Mouse (Mus musculus): ENCODE results near the gene Tmem260. TPM values are rescaled to one million over a fixed set of nuclear protein-coding genes. Genes with fewer than 3 reads are reported as not detected.
"Not testable (repeated sequence)": the region's sequence is repeated elsewhere in the genome, so short reads cannot be mapped to it uniquely, and the experiment has no call there.

Gene Tmem260
- total RNA-seq (2022) = 1 to 10 TPM; 9.2 to 10.0 (median 9.4) TPM

- peak; percentile 92 for DNase-seq (ENCODE audit: low spot score)
Measured at GRCm38 (mm10) chr14:48445984-48446683, at the start of gene Tmem260. Tmem260 (plus strand) TSS chr14:48446124.

GRCm38 (mm10) chr14:48406086-48406485 lies 39.8 kb upstream of the Tmem260 start:
- no peak for DNase-seq (ENCODE audit: low spot score)

GRCm38 (mm10) chr14:48417064-48417463 lies 28.9 kb upstream of the Tmem260 start:
- no peak for DNase-seq (ENCODE audit: low spot score)

- no peak for DNase-seq (ENCODE audit: low spot score)
Measured at GRCm38 (mm10) chr14:48418264-48418663, 27.7 kb upstream of the Tmem260 start.

DNA sequence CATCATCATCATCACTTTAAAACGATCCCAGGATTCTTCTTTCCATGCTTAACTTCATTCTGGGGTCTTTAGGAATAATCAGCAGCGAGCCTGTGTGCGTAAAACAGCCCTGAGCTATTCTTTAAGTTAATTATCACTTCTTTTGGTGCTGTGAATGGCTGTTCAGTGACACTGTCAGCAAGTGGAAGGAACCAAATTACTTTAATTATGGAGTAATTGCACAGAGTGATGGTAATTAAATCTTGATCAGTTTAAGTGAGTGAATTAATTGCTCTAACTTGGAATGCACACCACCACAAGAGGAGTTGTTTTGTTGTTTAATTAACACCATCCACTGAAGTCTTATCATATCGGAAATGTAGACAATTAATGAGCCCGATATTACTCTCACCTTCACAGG lies 27.3 kb upstream of the Tmem260 start:
- DNase-seq (ENCODE audit: low spot score) = no peak

- DNase-seq (ENCODE audit: low spot score) = no peak
Measured at GRCm38 (mm10) chr14:48421476-48421875, 24.4 kb upstream of the Tmem260 start.

GRCm38 (mm10) chr14:48421996-48422395 lies 23.9 kb upstream of the Tmem260 start:
- peak; percentile 31 for DNase-seq (ENCODE audit: low spot score)

DNA sequence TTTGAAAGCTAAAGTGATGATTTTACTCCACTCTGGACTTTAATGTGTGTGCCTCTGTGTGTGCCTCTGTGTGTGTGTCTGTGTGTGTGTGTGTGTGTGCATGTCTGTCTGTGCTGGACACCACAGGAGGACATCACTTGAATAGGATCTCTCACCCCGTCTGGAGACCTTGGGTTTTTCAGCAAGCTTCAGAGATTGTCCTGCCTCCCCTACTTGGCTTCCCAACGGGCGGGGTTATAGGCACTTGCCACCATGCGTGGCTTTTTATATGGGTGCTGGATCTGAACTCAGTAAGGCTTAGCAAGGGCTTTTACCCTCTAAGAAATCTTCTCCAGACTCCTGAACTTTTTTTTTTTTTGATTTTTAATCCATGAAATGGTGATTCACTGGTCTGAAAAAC lies 23.5 kb upstream of the Tmem260 start:
- DNase-seq (ENCODE audit: low spot score) = no peak

DNA sequence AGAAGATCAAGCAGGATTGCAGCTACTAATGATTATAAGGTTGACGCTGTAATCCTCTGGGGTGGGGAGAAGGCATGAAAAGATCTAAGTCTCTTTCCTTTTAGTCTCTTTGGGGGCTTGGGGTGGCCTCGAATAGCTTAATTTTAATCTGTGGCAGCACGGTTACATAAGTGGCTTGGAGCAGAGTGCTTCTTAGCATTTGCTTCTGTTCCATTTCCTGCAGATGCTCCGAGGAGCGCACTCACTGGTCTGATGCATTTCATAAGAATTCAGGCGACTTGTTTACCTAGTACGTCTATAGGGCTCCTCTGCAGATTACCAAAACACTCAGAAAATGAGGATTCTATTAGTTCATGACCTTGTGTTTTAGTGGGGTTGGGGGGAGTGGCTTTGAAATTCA lies 23.0 kb upstream of the Tmem260 start:
- no peak for DNase-seq (ENCODE audit: low spot score)

- no peak for DNase-seq (ENCODE audit: low spot score)
Measured at GRCm38 (mm10) chr14:48431978-48432377, 13.9 kb upstream of the Tmem260 start.

GRCm38 (mm10) chr14:48443796-48444195 lies 2.1 kb upstream of the Tmem260 start:
- no peak for DNase-seq (ENCODE audit: low spot score)

- DNase-seq (ENCODE audit: low spot score) = no peak
Measured at GRCm38 (mm10) chr14:48451966-48452407, 6.1 kb downstream of the Tmem260 start.

GRCm38 (mm10) chr14:48453411-48453810 lies 7.5 kb downstream of the Tmem260 start:
- no peak for DNase-seq (ENCODE audit: low spot score)

- no peak for DNase-seq (ENCODE audit: low spot score)
Measured at GRCm38 (mm10) chr14:48456305-48457092, 10.6 kb downstream of the Tmem260 start.

- no peak for DNase-seq (ENCODE audit: low spot score)
Measured at GRCm38 (mm10) chr14:48457288-48457938, 11.5 kb downstream of the Tmem260 start.

- peak; percentile 52 for DNase-seq (ENCODE audit: low spot score)
Measured at GRCm38 (mm10) chr14:48458901-48459300, 13.0 kb downstream of the Tmem260 start.

GRCm38 (mm10) chr14:48468339-48468738 lies 22.4 kb downstream of the Tmem260 start:
- DNase-seq (ENCODE audit: low spot score) = no peak

GRCm38 (mm10) chr14:48470742-48471487 lies 25.0 kb downstream of the Tmem260 start:
- DNase-seq (ENCODE audit: low spot score) = no peak

DNA sequence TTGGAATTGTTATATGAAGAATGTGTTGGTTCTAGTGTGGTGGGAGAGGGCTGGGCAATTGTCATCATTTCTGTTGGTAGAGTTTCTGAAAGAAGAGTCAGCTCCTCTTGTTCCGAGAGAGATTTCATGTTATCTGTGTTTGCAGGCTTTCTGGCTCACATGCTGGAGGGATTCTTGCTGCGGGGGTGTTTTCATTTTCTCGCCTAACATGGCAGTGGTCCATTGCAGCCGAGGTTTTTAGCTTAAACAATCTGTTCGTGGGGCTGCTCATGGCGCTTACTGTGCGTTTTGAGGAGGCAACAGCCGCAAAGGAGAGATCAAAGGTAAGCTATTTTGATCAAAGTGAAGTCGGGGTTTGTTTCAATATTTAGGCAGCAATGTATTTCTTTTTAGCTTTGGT lies 26.3 kb downstream of the Tmem260 start:
- no peak for DNase-seq (ENCODE audit: low spot score)

DNA sequence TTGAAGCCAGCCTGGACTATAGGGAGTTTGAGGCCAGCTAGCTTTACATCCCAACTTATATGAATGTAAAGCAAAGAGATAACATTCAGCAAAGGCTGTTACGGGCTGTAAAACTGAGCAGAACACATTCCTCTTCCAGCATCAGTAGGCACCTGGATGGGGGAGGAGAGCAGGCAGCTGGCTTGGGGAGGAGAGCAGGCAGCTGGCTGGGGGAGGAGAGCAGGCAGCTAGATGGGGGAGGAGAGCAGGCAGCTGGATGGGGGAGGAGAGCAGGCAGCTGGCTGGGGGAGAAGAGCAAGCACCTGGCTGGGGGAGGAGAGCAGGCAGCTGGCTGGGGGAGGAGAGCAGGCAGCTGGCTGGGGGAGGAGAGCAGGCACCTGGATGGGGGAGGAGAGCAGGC lies 29.4 kb downstream of the Tmem260 start:
- no peak for DNase-seq (ENCODE audit: low spot score)

GRCm38 (mm10) chr14:48475834-48476233 lies 29.9 kb downstream of the Tmem260 start:
- DNase-seq (ENCODE audit: low spot score) = not testable (repeated sequence)

GRCm38 (mm10) chr14:48476278-48476677 lies 30.4 kb downstream of the Tmem260 start:
- no peak for DNase-seq (ENCODE audit: low spot score)
